Mouse (Mus musculus) midbrain, postnatal 0 days (tissue): ENCODE measurements around the gene 1700029I15Rik. TPM values are rescaled to one million over a fixed set of nuclear protein-coding genes. Genes with fewer than 3 reads are reported as not detected.

Experiments used
- ATAC-seq: fragments of 200-750 bp; cut with Nextera tagmentation; 2 replicates; pipeline ENCODE4 v1.8.0; 2017; ENCODE audit warnings: moderate number of reproducible peaks, mild to moderate bottlenecking, moderate TSS enrichment, moderate library complexity; ENCODE audit not compliant: low FRiP score
- DNase-seq: peaks from one replicate; pipeline ENCODE4 v3.0.0-alpha.2; 2015; ENCODE audit warnings: low spot score
- H3K27ac ChIP-seq: fragments of 300-500 bp; sonication (generic); 2 replicates; pipeline ENCODE4 v1.5.1; 2014; ENCODE audit warnings: low read depth, mild to moderate bottlenecking, low read length, mixed read lengths
- H3K27me3 ChIP-seq: fragments of 300-500 bp; sonication (generic); 2 replicates; pipeline ENCODE4 v1.6.1; 2014; ENCODE audit warnings: low read length, control low read depth, mixed read lengths; ENCODE audit not compliant: insufficient read depth
- H3K36me3 ChIP-seq: fragments of 300-500 bp; sonication (generic); 2 replicates; pipeline ENCODE4 v1.6.1; 2014; ENCODE audit warnings: low read length, control low read depth, mixed read lengths; ENCODE audit not compliant: insufficient read depth
- H3K4me1 ChIP-seq: fragments of 300-500 bp; sonication (generic); 2 replicates; pipeline ENCODE4 v1.6.1; 2014; ENCODE audit warnings: mild to moderate bottlenecking, control low read depth, antibody characterized with exemption, low read length, mixed read lengths; ENCODE audit not compliant: insufficient read depth
- H3K4me2 ChIP-seq: fragments of 300-500 bp; sonication (generic); 2 replicates; pipeline ENCODE4 v1.6.1; 2014; ENCODE audit warnings: low read depth, mild to moderate bottlenecking, low read length, mixed read lengths; ENCODE audit not compliant: poor library complexity, severe bottlenecking
- H3K4me3 ChIP-seq: fragments of 300-500 bp; sonication (generic); 2 replicates; pipeline ENCODE4 v1.5.1; 2014; ENCODE audit warnings: low read depth, mild to moderate bottlenecking, low read length, moderate library complexity
- H3K9ac ChIP-seq: fragments of 300-500 bp; sonication (generic); replicated peaks from 2 replicates; pipeline ENCODE4 v1.6.1; 2014; ENCODE audit warnings: mild to moderate bottlenecking, low read length, moderate library complexity, mixed read lengths; ENCODE audit not compliant: poor library complexity, severe bottlenecking
- H3K9me3 ChIP-seq: fragments of 300-500 bp; sonication (generic); 2 replicates; pipeline ENCODE4 v1.6.1; 2016; ENCODE audit warnings: low read length, control low read depth
- CTCF ChIP-seq: IDR thresholded peaks from 2 replicates; pipeline ENCODE4 v1.5.1; 2016; ENCODE audit warnings: antibody characterized with exemption, mild to moderate bottlenecking
- WGBS: fragments of 180-500 bp; shearing (Covaris S2); extraction: QIAGEN DNeasy Blood & Tissue Kit; methylation state at CpG from one replicate; pipeline ENCODE4 v1.1.7; 2014; 5-methylcytosine and 5-hydroxymethylcytosine counted together
- polyA plus RNA-seq: library from polyadenylated mRNA; unstranded; fragments of >200 nt; fragmentation: Nextera tagmentation; extraction: Ambion mirVana; gene quantifications from 2 replicates; pipeline ENCODE4 v1.2.1, GENCODE M21; 2015
- total RNA-seq: library from RNA; depleted of rRNA; stranded (reverse); fragments of >200 nt; gene quantifications from 2 replicates; pipeline ENCODE4 v1.2.3, GENCODE M21; 2014

1700029I15Rik gene
- total and polyA plus RNA-seq, 2 experiments from 2014 or later: 4.7 to 8.6 TPM

GRCm38 (mm10) chr2:92371971-92372690, 10.2 kb upstream of the 1700029I15Rik start:
- no peaks in the 10 kb centered on the region for H3K36me3 ChIP-seq
- 9% methylated on average over 10 of the region's 10 CpGs for WGBS

GRCm38 (mm10) chr2:92372767-92373436, 9.4 kb upstream of the 1700029I15Rik start:
- 26% methylated on average over 9 of the region's 9 CpGs for WGBS
- 0 out of 2 replicates have a peak, but pooled peaks cover under 1% of the 10 kb centered on the region for H3K36me3 ChIP-seq
- no peaks in the 10 kb centered on the region for H3K9me3 ChIP-seq
- no peak for TF ChIP-seq CTCF
- no peak overlapping the region for H3K4me3 ChIP-seq
- ATAC-seq (no peak), DNase-seq (no peak)
- H3K27ac ChIP-seq: no peak overlapping the region
- H3K4me2 ChIP-seq: no peak overlapping the region
- peaks cover 13% of the 10 kb centered on the region; the same call in 1 of the 2 replicates for H3K27me3 ChIP-seq
- no peak overlapping the region for H3K9ac ChIP-seq
- peaks cover 28% of the 10 kb centered on the region for H3K4me1 ChIP-seq

More at GRCm38 (mm10) chr2:92371971-92372690, 10.2 kb upstream of the 1700029I15Rik start:
- Histone ChIP-seq H3K27me3 (peaks cover 13% of the 10 kb centered on the region; the same call in 1 of the 2 replicates), H3K9ac (no peak overlapping the region), H3K4me1 (peaks cover 28% of the 10 kb centered on the region), H3K4me2 (no peak overlapping the region), H3K9me3 (no peaks in the 10 kb centered on the region), H3K27ac (peak overlapping the region; percentile 26; the same call in 1 of the 2 replicates), H3K4me3 (no peak overlapping the region)
- peak; percentile 57 for DNase-seq
- no peak for TF ChIP-seq CTCF
- ATAC-seq: no peak

GRCm38 (mm10) chr2:92373437-92373813, 8.9 kb upstream of the 1700029I15Rik start:
- no peaks in the 10 kb centered on the region for H3K9me3 ChIP-seq
- no peak for TF ChIP-seq CTCF
- peaks cover 28% of the 10 kb centered on the region for H3K4me1 ChIP-seq
- H3K4me2 ChIP-seq: no peak overlapping the region
- H3K4me3 ChIP-seq: no peak overlapping the region
- peaks cover 13% of the 10 kb centered on the region; the same call in 1 of the 2 replicates for H3K27me3 ChIP-seq
- no peak overlapping the region for H3K9ac ChIP-seq
- 61% methylated on average over 11 of the region's 11 CpGs for WGBS
- DNase-seq: no peak
- ATAC-seq: no peak
- peaks cover 5% of the 10 kb centered on the region for H3K36me3 ChIP-seq
- no peak overlapping the region for H3K27ac ChIP-seq

- H3K4me3 ChIP-seq: peak within 1 kb of the TSS; percentile 60
- DNase-seq (peak; percentile 69), ATAC-seq (peak; percentile 36; the same call in 1 of the 2 replicates)
- H3K9ac ChIP-seq: peak within 1 kb of the TSS; percentile 60
- H3K27ac ChIP-seq: peak within 1 kb of the TSS; percentile 74
- no peaks in the 10 kb centered on the region for H3K9me3 ChIP-seq
- WGBS: 5% methylated on average over 16 of the region's 16 CpGs
- peaks cover 16% of the 10 kb centered on the region for H3K36me3 ChIP-seq
- TF ChIP-seq CTCF: no peak
- peaks cover 8% of the 10 kb centered on the region; the same call in 1 of the 2 replicates for H3K27me3 ChIP-seq
- H3K4me1 ChIP-seq: peaks cover 28% of the 10 kb centered on the region
- peak within 1 kb of the TSS; percentile 90 for H3K4me2 ChIP-seq
Observed at GRCm38 (mm10) chr2:92374514-92374913, 7.8 kb upstream of the 1700029I15Rik start, which contains the start of the genes Pex16 and Large2. Gene Pex16 (plus strand): TSS chr2:92374676. Gene Large2 (minus strand): TSS chr2:92374869.

- H3K36me3 ChIP-seq: peaks cover 21% of the 10 kb centered on the region
- peak overlapping the region; percentile 60 for H3K9ac ChIP-seq
- H3K9me3 ChIP-seq: no peaks in the 10 kb centered on the region
- H3K27me3 ChIP-seq: peaks cover 1% of the 10 kb centered on the region; the same call in 1 of the 2 replicates
- peak overlapping the region; percentile 90 for H3K4me2 ChIP-seq
- 2% methylated on average over 29 of the region's 29 CpGs for WGBS
- peak; percentile 94 for ATAC-seq
- DNase-seq: peak; percentile 99
- TF ChIP-seq CTCF: peak; percentile 31; the same call in 1 of the 2 replicates
- peak overlapping the region; percentile 60 for H3K4me3 ChIP-seq
- peaks cover 28% of the 10 kb centered on the region for H3K4me1 ChIP-seq
- peak overlapping the region; percentile 74 for H3K27ac ChIP-seq
Observed at GRCm38 (mm10) chr2:92375099-92375623, 7.2 kb upstream of the 1700029I15Rik start.
